Comparison of ENCODE assay signal across 11 mouse cellular contexts in genomic region chr19:4437886-4438285, GRCm38 (mm10). TPM values are rescaled to one million over a fixed set of nuclear protein-coding genes. Genes with fewer than 3 reads are reported as not detected.
A peak's percentile ranks its signal among the peaks of the same experiment; 100 is the strongest.
DNase-seq lines count a peak whose midpoint lies in the region; ATAC-seq and TF ChIP-seq lines count a peak whose summit lies in the region.
"Had no signal": no experiment of that assay in that cellular context is flagged by ENCODE, and none has a peak within 500 bp of the region (broad histone marks: within the 10 kb centered on the region; RNA-seq: fewer than 3 reads in every experiment).

No protein-coding gene starts in this region.

- no peak for DNase-seq in heart, postnatal 10 days
- no peak for DNase-seq in lung, postnatal 0 days (ENCODE audit: low spot score)
- DNase-seq in urinary bladder, postnatal 4 days (ENCODE audit: low spot score in 2 of 2), result no peak
- DNase-seq in cerebellum, postnatal 10 days, result no peak
- DNase-seq: kidney, postnatal 14 days had no signal

- 71% methylated on average over 6 of the region's 6 CpGs for WGBS in heart, embryonic 12.5 days
- 69% methylated on average over 6 of the region's 6 CpGs for WGBS in lung, embryonic 15.5 days
- WGBS in lung, postnatal 0 days, result 63% methylated on average over 6 of the region's 6 CpGs
- 67% methylated on average over 6 of the region's 6 CpGs for WGBS in embryonic facial prominence, embryonic 15.5 days
- 70% methylated on average over 6 of the region's 6 CpGs for WGBS in small intestine, adult 2 months

- H3K4me1 ChIP-seq in heart, embryonic 12.5 days (replicated peaks), result peaks cover 49% of the 10 kb centered on the region
- H3K4me1 ChIP-seq in lung, embryonic 15.5 days, result peaks cover 41% of the 10 kb centered on the region
- H3K4me1 ChIP-seq in lung, postnatal 0 days (ENCODE audit: insufficient read depth, low read depth, low read length), result peaks cover 17% of the 10 kb centered on the region
- H3K4me1 ChIP-seq in embryonic facial prominence, embryonic 15.5 days, result peaks cover 47% of the 10 kb centered on the region
- peaks cover 29% of the 10 kb centered on the region for H3K4me1 ChIP-seq in small intestine, adult 2 months (ENCODE audit: control insufficient read depth, insufficient read depth, insufficient read length, low read length)

- no peak for TF ChIP-seq EP300 in lung, postnatal 0 days (IDR thresholded peaks at IDR 0.05)

- no peak for TF ChIP-seq POLR2A in small intestine, adult 2 months (IDR thresholded peaks at IDR 0.05; ENCODE audit: low read depth, low read length)

- intact Hi-C loops in heart, postnatal 10 days (cut with DNase I), result no loop called here

- H3K27ac ChIP-seq in heart, embryonic 12.5 days (ENCODE audit: poor library complexity, severe bottlenecking), result no peak overlapping the region
- H3K27ac ChIP-seq in lung, embryonic 15.5 days, result no peak overlapping the region
- H3K27ac ChIP-seq in lung, postnatal 0 days (ENCODE audit: low read length), result no peak overlapping the region
- H3K27ac ChIP-seq in embryonic facial prominence, embryonic 15.5 days (replicated peaks), result no peak overlapping the region
- no peak overlapping the region for H3K27ac ChIP-seq in small intestine, adult 2 months (ENCODE audit: insufficient read depth, low read depth, low read length)
- H3K27ac ChIP-seq: midbrain, embryonic 13.5 days had no signal

- no peak for TF ChIP-seq CTCF in lung, postnatal 0 days (IDR thresholded peaks at IDR 0.05)
- TF ChIP-seq CTCF in small intestine, adult 2 months (IDR thresholded peaks at IDR 0.05; ENCODE audit: extremely low read depth, insufficient read length, insufficient replicate concordance, low read depth, low read length), result no peak

- 0 out of 2 replicates have a peak overlapping the region, but pooled peaks have one; percentile 87 for H3K9ac ChIP-seq in heart, embryonic 12.5 days
- H3K9ac ChIP-seq in lung, embryonic 15.5 days, result 0 out of 2 replicates have a peak overlapping the region, but pooled peaks have one; percentile 70
- H3K9ac ChIP-seq in lung, postnatal 0 days (replicated peaks; ENCODE audit: low read depth), result no peak overlapping the region
- H3K9ac ChIP-seq in embryonic facial prominence, embryonic 15.5 days, result no peak overlapping the region
- H3K9ac ChIP-seq: midbrain, embryonic 13.5 days had no signal

- no peaks in the 10 kb centered on the region for H3K27me3 ChIP-seq in heart, embryonic 12.5 days (replicated peaks)
- H3K27me3 ChIP-seq in lung, embryonic 15.5 days, result no peaks in the 10 kb centered on the region
- H3K27me3 ChIP-seq in lung, postnatal 0 days (replicated peaks; ENCODE audit: insufficient read depth, low read length), result no peaks in the 10 kb centered on the region
- no peaks in the 10 kb centered on the region for H3K27me3 ChIP-seq in embryonic facial prominence, embryonic 15.5 days
- no peaks in the 10 kb centered on the region for H3K27me3 ChIP-seq in small intestine, adult 2 months (ENCODE audit: control insufficient read depth, insufficient read depth, low read length)

- peaks cover 8% of the 10 kb centered on the region for H3K36me3 ChIP-seq in heart, embryonic 12.5 days
- H3K36me3 ChIP-seq in lung, embryonic 15.5 days, result no peaks in the 10 kb centered on the region
- no peaks in the 10 kb centered on the region for H3K36me3 ChIP-seq in lung, postnatal 0 days (ENCODE audit: insufficient read depth, low read length)
- no peaks in the 10 kb centered on the region for H3K36me3 ChIP-seq in embryonic facial prominence, embryonic 15.5 days
- H3K36me3 ChIP-seq in small intestine, adult 2 months (ENCODE audit: control insufficient read depth, insufficient read depth, low read length), result no peaks in the 10 kb centered on the region
- H3K36me3 ChIP-seq: midbrain, embryonic 13.5 days had no signal

- H3K4me3 ChIP-seq in heart, embryonic 12.5 days, result no peak overlapping the region
- H3K4me3 ChIP-seq in lung, embryonic 15.5 days, result no peak overlapping the region
- no peak overlapping the region for H3K4me3 ChIP-seq in lung, postnatal 0 days (ENCODE audit: low read depth, low read length)
- H3K4me3 ChIP-seq in embryonic facial prominence, embryonic 15.5 days (replicated peaks), result peak overlapping the region; percentile 75
- peak overlapping the region; percentile 96 for H3K4me3 ChIP-seq in small intestine, adult 2 months (ENCODE audit: low read depth, low read length)
- H3K4me3 ChIP-seq: midbrain, embryonic 13.5 days had no signal

- H3K9me3 ChIP-seq in heart, embryonic 12.5 days (replicated peaks), result no peaks in the 10 kb centered on the region
- H3K9me3 ChIP-seq in lung, embryonic 15.5 days, result no peaks in the 10 kb centered on the region
- no peaks in the 10 kb centered on the region for H3K9me3 ChIP-seq in lung, postnatal 0 days (ENCODE audit: low read length)
- no peaks in the 10 kb centered on the region for H3K9me3 ChIP-seq in embryonic facial prominence, embryonic 15.5 days (replicated peaks)
- H3K9me3 ChIP-seq: midbrain, embryonic 13.5 days had no signal

- H3K4me2 ChIP-seq in heart, embryonic 12.5 days, result peak overlapping the region; percentile 89
- H3K4me2 ChIP-seq in lung, embryonic 15.5 days, result peak overlapping the region; percentile 93
- no peak overlapping the region for H3K4me2 ChIP-seq in lung, postnatal 0 days (replicated peaks; ENCODE audit: low read depth, low read length)
- H3K4me2 ChIP-seq in embryonic facial prominence, embryonic 15.5 days (replicated peaks), result peak overlapping the region; percentile 91
- H3K4me2 ChIP-seq: midbrain, embryonic 13.5 days had no signal

- no peak for ATAC-seq in heart, embryonic 12.5 days (ENCODE audit: insufficient number of reproducible peaks, low FRiP score)
- ATAC-seq in lung, embryonic 15.5 days (ENCODE audit: borderline replicate concordance, extremely low read depth, low FRiP score, low TSS enrichment), result no peak
- ATAC-seq in lung, postnatal 0 days, result no peak
- no peak for ATAC-seq in embryonic facial prominence, embryonic 15.5 days (ENCODE audit: insufficient number of reproducible peaks, low FRiP score, low TSS enrichment, low read depth)
- ATAC-seq: activated CD4-positive, CD25-positive, alpha-beta regulatory T cell, adult 4 months; midbrain, embryonic 13.5 days had no signal

RNA-seq across cellular contexts. Expression of gene Rhod, which starts 1.3 kb away (rescaled TPM):
- 23.8 and 25.6 TPM in 2 replicates for polyA plus RNA-seq in heart, embryonic 12.5 days (2016; fragmentation: Nextera tagmentation; extraction: Ambion mirVana)
- 10 to 100 TPM in 1 of 2 experiments, 1 to 10 TPM in 1; 8.5 to 10.6 TPM for total RNA-seq in heart, postnatal 10 days (2021)
- polyA plus RNA-seq in lung, embryonic 15.5 days (2015; fragmentation: Nextera tagmentation; extraction: Ambion mirVana), result 37.9 and 45.3 TPM in 2 replicates
- 25.0 and 25.1 TPM in 2 replicates for polyA plus RNA-seq in lung, postnatal 0 days (2015; fragmentation: Nextera tagmentation; extraction: Ambion mirVana)
- 47.4 and 50.5 TPM in 2 replicates for polyA plus RNA-seq in embryonic facial prominence, embryonic 15.5 days (2015; fragmentation: Nextera tagmentation; extraction: Ambion mirVana)
- 56.0 and 168 TPM in 2 replicates for polyA plus RNA-seq in small intestine, adult 2 months (2012; rRNA removed)

RNA-seq across cellular contexts. Expression of gene Syt12, which starts 39.4 kb away (rescaled TPM):
- 1.3 TPM in 2 replicates for polyA plus RNA-seq in heart, embryonic 12.5 days (2016; fragmentation: Nextera tagmentation; extraction: Ambion mirVana)
- 1 to 10 TPM in 1 of 2 experiments, under 1 TPM in 1; 0.47 to 2.7 TPM for total RNA-seq in heart, postnatal 10 days (2021)
- polyA plus RNA-seq in lung, embryonic 15.5 days (2015; fragmentation: Nextera tagmentation; extraction: Ambion mirVana), result 1.1 and 1.2 TPM in 2 replicates
- polyA plus RNA-seq in lung, postnatal 0 days (2015; fragmentation: Nextera tagmentation; extraction: Ambion mirVana), result 1.0 and 1.3 TPM in 2 replicates
- 1.5 and 1.7 TPM in 2 replicates for polyA plus RNA-seq in embryonic facial prominence, embryonic 15.5 days (2015; fragmentation: Nextera tagmentation; extraction: Ambion mirVana)
- polyA plus RNA-seq in small intestine, adult 2 months (2012; rRNA removed), result 9.3 and 41.8 TPM in 2 replicates

RNA-seq across cellular contexts. Expression of gene Kdm2a, which starts 39.8 kb away (rescaled TPM):
- 50.9 and 57.7 TPM in 2 replicates for polyA plus RNA-seq in heart, embryonic 12.5 days (2016; fragmentation: Nextera tagmentation; extraction: Ambion mirVana)
- 10 to 100 TPM; 50.4 to 54.4 TPM for total RNA-seq in heart, postnatal 10 days (2021)
- polyA plus RNA-seq in lung, embryonic 15.5 days (2015; fragmentation: Nextera tagmentation; extraction: Ambion mirVana), result 37.8 and 40.9 TPM in 2 replicates
- polyA plus RNA-seq in lung, postnatal 0 days (2015; fragmentation: Nextera tagmentation; extraction: Ambion mirVana), result 16.5 and 18.5 TPM in 2 replicates
- 50.4 and 55.0 TPM in 2 replicates for polyA plus RNA-seq in embryonic facial prominence, embryonic 15.5 days (2015; fragmentation: Nextera tagmentation; extraction: Ambion mirVana)
- 37.8 and 100 TPM in 2 replicates for polyA plus RNA-seq in small intestine, adult 2 months (2012; rRNA removed)

Comparison
In these comparisons a context has a peak if more than half of its experiments do, and no peak if none do; other contexts are left out.
1. H3K9ac ChIP-seq: peak in heart, embryonic 12.5 days (single experiment) and lung, embryonic 15.5 days (single experiment); none in lung, postnatal 0 days (single experiment) and embryonic facial prominence, embryonic 15.5 days (single experiment).
2. H3K4me3 ChIP-seq: peak in embryonic facial prominence, embryonic 15.5 days (single experiment) and small intestine, adult 2 months (single experiment); none in heart, embryonic 12.5 days (single experiment), lung, embryonic 15.5 days (single experiment) and lung, postnatal 0 days (single experiment).